Mouse (Mus musculus): ENCODE results near the gene Rbpj.

DNA sequence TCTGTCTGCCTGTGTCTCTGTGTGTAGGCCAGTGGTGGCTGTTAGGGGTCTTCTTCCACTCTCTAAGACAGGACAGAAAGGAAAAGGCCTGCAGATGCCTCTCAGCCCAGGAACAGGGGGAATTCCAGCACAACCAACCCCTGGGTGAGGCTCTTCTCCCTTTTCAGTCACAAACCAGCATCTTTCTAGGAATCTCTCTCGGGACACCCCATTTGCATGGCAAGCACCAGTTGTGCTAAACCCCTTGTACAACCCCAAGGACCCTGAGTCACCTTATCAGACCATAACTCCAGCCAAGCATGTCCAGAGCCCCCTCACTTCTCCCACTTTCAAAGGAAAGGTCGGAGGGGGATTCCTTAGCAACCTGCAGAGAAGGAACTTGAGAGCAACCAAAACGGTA is 13.0 kb upstream of the Rbpj start:
- no peak for TF ChIP-seq CTCF (conservative IDR thresholded peaks at IDR 0.05 in 1 of 2, IDR thresholded peaks at IDR 0.05 in 1 of 2; ENCODE audit: low read depth in 2 of 2, low read length in 2 of 2)
- TF ChIP-seq E2F4 (IDR thresholded peaks at IDR 0.05; ENCODE audit: insufficient replicate concordance, low read depth, low read length), result no peak
